Mouse (Mus musculus): ENCODE results near the gene Cnpy4. TPM values are rescaled to one million over a fixed set of nuclear protein-coding genes. Genes with fewer than 3 reads are reported as not detected.

Cnpy4 gene
- total and polyA plus RNA-seq, 2 experiments = 1.3 to 4.9 TPM

DNA sequence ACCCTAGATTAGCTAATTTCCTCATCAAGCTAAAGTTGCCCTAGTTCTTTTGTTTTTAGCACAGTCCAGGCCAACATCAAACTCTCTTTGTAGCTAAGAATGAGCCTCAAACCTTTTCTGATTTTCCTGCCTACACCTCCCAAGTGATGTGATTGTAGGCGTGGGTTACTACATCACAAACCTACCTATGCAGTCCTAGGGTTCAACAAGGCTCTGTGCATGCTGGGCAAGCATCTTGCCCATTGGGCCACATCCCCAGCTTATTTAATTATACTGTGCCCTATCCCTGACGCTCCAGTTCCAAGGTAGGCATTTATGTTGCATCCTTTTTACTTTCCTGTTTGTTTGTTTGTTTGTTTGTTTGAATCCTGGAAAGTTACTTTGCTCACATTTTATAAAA lies 38.4 kb downstream of the Cnpy4 start, which contains the start of gene Nxpe5:
Gene Nxpe5, plus strand, starts transcription at position 199 of the 400 bp plus-strand sequence.
- Histone ChIP-seq H3K4me3 (ENCODE audit: insufficient read depth, low read depth, low read length) (no peak within 1 kb of the TSS), H3K36me3 (ENCODE audit: control insufficient read depth, insufficient read depth, low read length) (no peaks in the 10 kb centered on the region), H3K27ac (replicated peaks; ENCODE audit: insufficient read depth, low read depth, low read length) (no peak within 1 kb of the TSS), H3K4me1 (ENCODE audit: control insufficient read depth, insufficient read depth, low read length) (no peaks in the 10 kb centered on the region), H3K9ac (ENCODE audit: low read depth, low read length) (no peak within 1 kb of the TSS), H3K27me3 (ENCODE audit: control insufficient read depth, insufficient read depth, low read length) (no peaks in the 10 kb centered on the region), H3K79me2 (ENCODE audit: control insufficient read depth, insufficient read depth, low read length) (no peaks in the 10 kb centered on the region)
- 59% methylated on average over 2 of the region's 2 CpGs for WGBS
- TF ChIP-seq POLR2A (IDR thresholded peaks at IDR 0.05; ENCODE audit: extremely low read depth, insufficient read depth, low read length) (no peak), CTCF (IDR thresholded peaks at IDR 0.05; ENCODE audit: low read depth, low read length) (no peak)
- DNase-seq (ENCODE audit: extremely low read depth, low read depth, low spot score) = no peak

DNA sequence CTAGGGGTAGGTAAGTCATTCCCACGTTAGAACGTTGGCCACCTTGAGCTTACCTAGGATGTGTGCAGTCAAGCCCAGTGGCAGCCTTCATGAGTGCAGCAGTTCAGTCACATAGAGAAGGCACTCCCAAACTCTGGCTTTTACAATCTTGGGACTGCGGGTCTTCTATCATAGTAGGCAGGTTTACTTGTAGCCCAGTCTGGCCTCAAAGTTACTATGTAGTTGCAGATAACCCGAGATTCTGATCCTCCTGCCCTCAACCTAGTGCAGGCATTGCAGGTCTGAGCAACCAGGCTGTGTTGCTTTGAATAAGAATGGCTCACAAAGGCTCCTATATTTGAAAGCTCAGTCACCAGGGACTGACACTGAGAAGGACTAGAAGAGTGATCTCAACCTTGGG lies 39.2 kb downstream of the Cnpy4 start:
- Histone ChIP-seq H3K4me1 (ENCODE audit: control insufficient read depth, insufficient read depth, low read length) (no peaks in the 10 kb centered on the region), H3K4me3 (ENCODE audit: insufficient read depth, low read depth, low read length) (no peak overlapping the region), H3K36me3 (ENCODE audit: control insufficient read depth, insufficient read depth, low read length) (no peaks in the 10 kb centered on the region), H3K27ac (replicated peaks; ENCODE audit: insufficient read depth, low read depth, low read length) (no peak overlapping the region), H3K9ac (ENCODE audit: low read depth, low read length) (no peak overlapping the region), H3K79me2 (ENCODE audit: control insufficient read depth, insufficient read depth, low read length) (no peaks in the 10 kb centered on the region), H3K27me3 (ENCODE audit: control insufficient read depth, insufficient read depth, low read length) (no peaks in the 10 kb centered on the region)
- no peak for DNase-seq (ENCODE audit: extremely low read depth, low read depth, low spot score)
- WGBS = 83% methylated on average over 4 of the region's 4 CpGs
- TF ChIP-seq POLR2A (IDR thresholded peaks at IDR 0.05; ENCODE audit: extremely low read depth, insufficient read depth, low read length) = no peak
- TF ChIP-seq CTCF (IDR thresholded peaks at IDR 0.05; ENCODE audit: low read depth, low read length) = no peak

GRCm38 (mm10) chr5:138227367-138227766 lies 40.1 kb downstream of the Cnpy4 start:
- WGBS = 59% methylated on average over 2 of the region's 2 CpGs
- DNase-seq (ENCODE audit: extremely low read depth, low read depth, low spot score) = peak; percentile 8

GRCm38 (mm10) chr5:138228026-138228425 lies 40.7 kb downstream of the Cnpy4 start:
- Histone ChIP-seq H3K4me3 (ENCODE audit: insufficient read depth, low read depth, low read length) (no peak overlapping the region), H3K36me3 (ENCODE audit: control insufficient read depth, insufficient read depth, low read length) (no peaks in the 10 kb centered on the region), H3K4me1 (ENCODE audit: control insufficient read depth, insufficient read depth, low read length) (no peaks in the 10 kb centered on the region), H3K9ac (ENCODE audit: low read depth, low read length) (no peak overlapping the region), H3K79me2 (ENCODE audit: control insufficient read depth, insufficient read depth, low read length) (no peaks in the 10 kb centered on the region), H3K27me3 (ENCODE audit: control insufficient read depth, insufficient read depth, low read length) (no peaks in the 10 kb centered on the region), H3K27ac (replicated peaks; ENCODE audit: insufficient read depth, low read depth, low read length) (no peak overlapping the region)
- TF ChIP-seq CTCF (IDR thresholded peaks at IDR 0.05; ENCODE audit: low read depth, low read length) = peak; percentile 78
- TF ChIP-seq POLR2A (IDR thresholded peaks at IDR 0.05; ENCODE audit: extremely low read depth, insufficient read depth, low read length) = no peak
- DNase-seq (ENCODE audit: extremely low read depth, low read depth, low spot score) = peak; percentile 16
- 49% methylated on average over 3 of the region's 3 CpGs for WGBS

More at GRCm38 (mm10) chr5:138227367-138227766, 40.1 kb downstream of the Cnpy4 start:
- TF ChIP-seq POLR2A (IDR thresholded peaks at IDR 0.05; ENCODE audit: extremely low read depth, insufficient read depth, low read length) = no peak
- no peak for TF ChIP-seq CTCF (IDR thresholded peaks at IDR 0.05; ENCODE audit: low read depth, low read length)
- Histone ChIP-seq H3K79me2 (ENCODE audit: control insufficient read depth, insufficient read depth, low read length) (no peaks in the 10 kb centered on the region), H3K4me3 (ENCODE audit: insufficient read depth, low read depth, low read length) (no peak overlapping the region), H3K27ac (replicated peaks; ENCODE audit: insufficient read depth, low read depth, low read length) (no peak overlapping the region), H3K4me1 (ENCODE audit: control insufficient read depth, insufficient read depth, low read length) (no peaks in the 10 kb centered on the region), H3K27me3 (ENCODE audit: control insufficient read depth, insufficient read depth, low read length) (no peaks in the 10 kb centered on the region), H3K36me3 (ENCODE audit: control insufficient read depth, insufficient read depth, low read length) (no peaks in the 10 kb centered on the region), H3K9ac (ENCODE audit: low read depth, low read length) (no peak overlapping the region)

DNA sequence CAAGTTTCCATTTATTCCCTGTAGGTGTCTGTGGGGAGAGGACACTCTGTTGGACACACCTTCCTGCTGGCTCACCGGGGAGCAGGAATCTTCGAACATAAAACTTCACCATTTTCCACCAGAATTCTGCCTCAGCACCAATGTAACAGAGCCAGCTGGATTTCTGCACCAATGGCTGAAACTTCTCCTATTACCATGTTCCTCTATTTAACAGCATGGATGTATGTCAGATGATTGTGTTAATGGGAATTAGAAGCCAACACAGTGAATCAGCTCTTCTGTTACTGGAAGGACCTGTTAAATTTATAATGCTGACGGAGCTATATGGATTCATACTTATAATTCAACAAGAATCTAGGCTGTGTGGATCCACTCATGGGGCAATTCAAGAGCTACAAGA lies 42.2 kb downstream of the Cnpy4 start:
- Histone ChIP-seq H3K27me3 (ENCODE audit: control insufficient read depth, insufficient read depth, low read length) (no peaks in the 10 kb centered on the region), H3K27ac (replicated peaks; ENCODE audit: insufficient read depth, low read depth, low read length) (no peak overlapping the region), H3K79me2 (ENCODE audit: control insufficient read depth, insufficient read depth, low read length) (no peaks in the 10 kb centered on the region), H3K4me3 (ENCODE audit: insufficient read depth, low read depth, low read length) (no peak overlapping the region), H3K9ac (ENCODE audit: low read depth, low read length) (no peak overlapping the region), H3K36me3 (ENCODE audit: control insufficient read depth, insufficient read depth, low read length) (no peaks in the 10 kb centered on the region), H3K4me1 (ENCODE audit: control insufficient read depth, insufficient read depth, low read length) (no peaks in the 10 kb centered on the region)
- DNase-seq (ENCODE audit: extremely low read depth, low read depth, low spot score) = no peak
- no peak for TF ChIP-seq POLR2A (IDR thresholded peaks at IDR 0.05; ENCODE audit: extremely low read depth, insufficient read depth, low read length)
- no peak for TF ChIP-seq CTCF (IDR thresholded peaks at IDR 0.05; ENCODE audit: low read depth, low read length)
- WGBS = 81% methylated on average over 3 of the region's 3 CpGs

DNA sequence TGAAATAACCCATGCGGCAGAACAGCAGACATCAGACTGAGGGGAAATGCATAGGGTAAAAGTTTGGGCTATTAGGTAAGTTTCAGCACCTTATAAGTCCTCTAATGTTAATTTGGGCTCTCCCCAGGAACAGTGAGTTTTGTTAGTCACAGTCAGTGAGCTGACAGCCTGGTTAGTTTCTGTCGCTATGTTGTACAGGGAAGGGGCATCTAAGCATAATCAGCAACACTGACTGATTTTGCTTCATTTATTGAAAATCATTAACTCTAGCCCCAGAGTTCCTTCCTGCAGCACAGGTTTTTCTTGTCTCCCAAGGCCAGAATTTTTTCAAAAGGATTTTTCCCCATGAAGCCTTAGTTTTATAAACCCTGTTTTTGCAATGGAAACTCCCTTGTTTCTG lies 46.5 kb downstream of the Cnpy4 start:
- Histone ChIP-seq H3K4me3 (ENCODE audit: insufficient read depth, low read depth, low read length) (no peak overlapping the region), H3K36me3 (ENCODE audit: control insufficient read depth, insufficient read depth, low read length) (no peaks in the 10 kb centered on the region), H3K9ac (ENCODE audit: low read depth, low read length) (no peak overlapping the region), H3K79me2 (ENCODE audit: control insufficient read depth, insufficient read depth, low read length) (no peaks in the 10 kb centered on the region), H3K27ac (replicated peaks; ENCODE audit: insufficient read depth, low read depth, low read length) (no peak overlapping the region), H3K27me3 (ENCODE audit: control insufficient read depth, insufficient read depth, low read length) (no peaks in the 10 kb centered on the region), H3K4me1 (ENCODE audit: control insufficient read depth, insufficient read depth, low read length) (no peaks in the 10 kb centered on the region)
- TF ChIP-seq POLR2A (IDR thresholded peaks at IDR 0.05; ENCODE audit: extremely low read depth, insufficient read depth, low read length) = no peak
- no peak for TF ChIP-seq CTCF (IDR thresholded peaks at IDR 0.05; ENCODE audit: low read depth, low read length)
- no peak for DNase-seq (ENCODE audit: extremely low read depth, low read depth, low spot score)
- 92% methylated on average over 2 of the region's 2 CpGs for WGBS
